Mouse (Mus musculus) Patski (cell line): ENCODE results near the gene Uchl4. TPM values are rescaled to one million over a fixed set of nuclear protein-coding genes. Genes with fewer than 3 reads are reported as not detected.
A peak's percentile ranks its signal among the peaks of the same experiment; 100 is the strongest.
"Not testable (repeated sequence)": the region's sequence is repeated elsewhere in the genome, so short reads cannot be mapped to it uniquely, and the experiment has no call there.

Source experiments
- ATAC-seq: fragments of 100-300 bp; one replicate; pipeline ENCODE4 v1.8.0; 2021
- CTCF ChIA-PET: fragments of 350-600 bp; sonication (Branson Sonifier 250); formaldehyde crosslinking; loops from one replicate; lab custom pipeline; 2022; ENCODE audit warnings: inconsistent platforms; lab: Charles Lee
- POLR2A ChIA-PET: fragments of 350-600 bp; sonication (Branson Sonifier 250); formaldehyde crosslinking; loops from one replicate; lab custom pipeline; 2022; ENCODE audit warnings: antibody characterized with exemption, inconsistent platforms; lab: Charles Lee
- DNase-seq: peaks from one replicate; pipeline ENCODE4 v3.0.0-alpha.2; 2011; ENCODE audit warnings: low read depth, low spot score
- H3K27me3 ChIP-seq: fragments of 371-371 bp; one replicate; pipeline ENCODE4 v1.5.1; 2021
- CTCF ChIP-seq: fragments of 100-300 bp; IDR thresholded peaks from one replicate; pipeline ENCODE4 v1.5.1; 2021
- in situ Hi-C: fragments of 300-500 bp; cut with MboI; formaldehyde crosslinking; loops from 3 replicates; pipeline ENCODE4 v1.11.1; 2018; ENCODE audit warnings: low pct_unique_long_range_greater_than_20kb, mixed read lengths
- polyA plus RNA-seq: library from polyadenylated mRNA; unstranded; gene quantifications from one replicate; pipeline ENCODE4 v1.2.3, GENCODE M21; 2021

Gene Uchl4
- polyA plus RNA-seq = 10.3 TPM

- CTCF ChIA-PET = interaction anchor here (1.4 kb wide), 1 partner anchor 10 kb away, joined by 4 read pairs; no protein-coding TSS in a partner anchor
- in situ Hi-C loops = no loop called here
- ATAC-seq (no peak), DNase-seq (no peak)
- no peak for TF ChIP-seq CTCF
- H3K27me3 ChIP-seq = no peaks in the 10 kb centered on the region
- POLR2A ChIA-PET = no interaction called here
These were observed at the start of gene Uchl4 for GRCm38 (mm10) chr9:64234768-64235435. Uchl4 (plus strand) TSS chr9:64235201.

- no peak for DNase-seq
- no peak for ATAC-seq
- ChIA-PET POLR2A (no interaction called here), CTCF (no interaction called here)
- in situ Hi-C loops = no loop called here
- no peak for TF ChIP-seq CTCF
- H3K27me3 ChIP-seq = no peaks in the 10 kb centered on the region
These were observed 41.1 kb upstream of the Uchl4 start for GRCm38 (mm10) chr9:64193879-64194278.

GRCm38 (mm10) chr9:64195554-64195953 lies 39.4 kb upstream of the Uchl4 start:
- no peak for DNase-seq
- no peak for ATAC-seq
- no peaks in the 10 kb centered on the region for H3K27me3 ChIP-seq
- TF ChIP-seq CTCF = no peak
- ChIA-PET CTCF (no interaction called here), POLR2A (no interaction called here)
- in situ Hi-C loops = no loop called here

- CTCF ChIA-PET = interaction anchor here (0.9 to 2.1 kb wide), 2 partner anchors 15 to 17 kb away, joined by 3 to 6 read pairs; no protein-coding TSS in a partner anchor
- DNase-seq = no peak
These were observed 37.5 kb upstream of the Uchl4 start for GRCm38 (mm10) chr9:64197524-64197923.

GRCm38 (mm10) chr9:64198068-64198762 lies 36.8 kb upstream of the Uchl4 start:
- in situ Hi-C loops = no loop called here
- H3K27me3 ChIP-seq = no peaks in the 10 kb centered on the region
- ChIA-PET CTCF (interaction anchor here (0.9 to 2.1 kb wide), 2 partner anchors 14 to 18 kb away, joined by 3 to 6 read pairs; no protein-coding TSS in a partner anchor), POLR2A (interaction anchor here (0.7 to 1.7 kb wide), 2 partner anchors 55 to 63 kb away, joined by 3 to 4 read pairs; no protein-coding TSS in a partner anchor)
- DNase-seq (no peak), ATAC-seq (no peak)
- no peak for TF ChIP-seq CTCF

More at GRCm38 (mm10) chr9:64197524-64197923, 37.5 kb upstream of the Uchl4 start:
- POLR2A ChIA-PET = interaction anchor here (0.7 to 1.7 kb wide), 2 partner anchors 55 to 64 kb away, joined by 3 to 4 read pairs; no protein-coding TSS in a partner anchor
- in situ Hi-C loops = no loop called here
- no peaks in the 10 kb centered on the region for H3K27me3 ChIP-seq
- ATAC-seq = no peak
- no peak for TF ChIP-seq CTCF

- ChIA-PET POLR2A (interaction anchor here (1.7 kb wide), 1 partner anchor 54 kb away, joined by 4 read pairs; no protein-coding TSS in a partner anchor), CTCF (interaction anchor here (2.1 kb wide), 1 partner anchor 18 kb away, joined by 6 read pairs; no protein-coding TSS in a partner anchor)
- DNase-seq, in situ Hi-C loops, H3K27me3 ChIP-seq, ATAC-seq: not testable (repeated sequence)
These were observed 36.1 kb upstream of the Uchl4 start for GRCm38 (mm10) chr9:64198763-64199418.

GRCm38 (mm10) chr9:64199897-64200296 lies 35.1 kb upstream of the Uchl4 start:
- ATAC-seq (no peak), DNase-seq (no peak)
- POLR2A ChIA-PET = no interaction called here
- in situ Hi-C loops = loop anchor here (10.0 kb wide), 1 partner anchor 415 kb away; no protein-coding TSS in a partner anchor
- no peaks in the 10 kb centered on the region for H3K27me3 ChIP-seq
- TF ChIP-seq CTCF = no peak
- CTCF ChIA-PET = no interaction called here

- no peak for DNase-seq
- POLR2A ChIA-PET = interaction anchor here (1.6 kb wide), 1 partner anchor 14 kb away, joined by 4 read pairs; no protein-coding TSS in a partner anchor
- no peak for TF ChIP-seq CTCF
- in situ Hi-C loops = loop anchor here (10.0 kb wide), 1 partner anchor 412 kb away; no protein-coding TSS in a partner anchor
- ATAC-seq = peak; percentile 51
- H3K27me3 ChIP-seq = no peaks in the 10 kb centered on the region
- CTCF ChIA-PET = interaction anchor here (0.9 to 1.5 kb wide), 2 partner anchors 12 to 21 kb away, joined by 4 to 5 read pairs; no protein-coding TSS in a partner anchor
These were observed 32.7 kb upstream of the Uchl4 start for GRCm38 (mm10) chr9:64202331-64202730.

- H3K27me3 ChIP-seq = no peaks in the 10 kb centered on the region
- POLR2A ChIA-PET = interaction anchor here (1.6 kb wide), 1 partner anchor 14 kb away, joined by 4 read pairs; no protein-coding TSS in a partner anchor
- ATAC-seq (no peak), DNase-seq (no peak)
- no peak for TF ChIP-seq CTCF
- in situ Hi-C loops = loop anchor here (10.0 kb wide), 1 partner anchor 412 kb away; no protein-coding TSS in a partner anchor
- CTCF ChIA-PET = interaction anchor here (0.9 to 1.5 kb wide), 3 partner anchors 12 to 21 kb away, joined by 4 to 5 read pairs (median 4); no protein-coding TSS in a partner anchor
These were observed 32.1 kb upstream of the Uchl4 start for GRCm38 (mm10) chr9:64202866-64203265.
